27 mouse cellular contexts compared by ENCODE assay signal in genomic region chr6:39021909-39022308, GRCm38 (mm10).
DNase-seq lines count a peak whose midpoint lies in the region; ATAC-seq and TF ChIP-seq lines count a peak whose summit lies in the region.
"Had no signal": no experiment of that assay in that cellular context is flagged by ENCODE, and none has a peak within 500 bp of the region (broad histone marks: within the 10 kb centered on the region; RNA-seq: fewer than 3 reads in every experiment).

No protein-coding gene starts in this region.

- DNase-seq in heart, embryonic 10.5 days (ENCODE audit: low spot score), result no peak
- DNase-seq in heart, adult 9 months (ENCODE audit: low spot score in 2 of 2), result no peak
- DNase-seq in MEL (ENCODE audit: low read depth, low spot score), result peak; percentile 70
- no peak for DNase-seq in lung, adult 2 months
- no peak for DNase-seq in left cerebral cortex, adult 11 months (ENCODE audit: low spot score)
- DNase-seq in hindbrain, embryonic 10.5 days (ENCODE audit: low spot score), result no peak
- DNase-seq: adrenal gland, postnatal 36 days; cerebellum, adult 2 months; cerebellum, postnatal 14 days; gastrocnemius, postnatal 14 days; heart, postnatal 36 days; kidney, adult 18-20 months; kidney, postnatal 36 days; left cerebral cortex, postnatal 4 days; retina, postnatal 1 day; right cerebral cortex, postnatal 14 days; thymus, postnatal 25 days had no signal

- H3K4me3 ChIP-seq in heart, embryonic 10.5 days, result no peak overlapping the region
- no peak overlapping the region for H3K4me3 ChIP-seq in MEL (ENCODE audit: control insufficient read depth in 1 of 2, insufficient read depth in 1 of 2, low read depth in 2 of 2, low read length in 2 of 2)
- H3K4me3 ChIP-seq in liver, embryonic 15.5 days (replicated peaks), result no peak overlapping the region
- no peak overlapping the region for H3K4me3 ChIP-seq in stomach, embryonic 14.5 days (ENCODE audit: low read depth, low read length)
- no peak overlapping the region for H3K4me3 ChIP-seq in lung, adult 2 months (replicated peaks; ENCODE audit: extremely low read depth, low read depth, low read length)
- no peak overlapping the region for H3K4me3 ChIP-seq in hindbrain, embryonic 10.5 days
- H3K4me3 ChIP-seq: embryonic facial prominence, embryonic 10.5 days; embryonic facial prominence, embryonic 15.5 days; forebrain, embryonic 13.5 days; hindbrain, embryonic 15.5 days; layer of hippocampus, adult 2 months; lung, embryonic 15.5 days; midbrain, embryonic 12.5 days had no signal

- TF ChIP-seq RAD21 in MEL (IDR thresholded peaks at IDR 0.05; ENCODE audit: low read depth, low read length), result no peak

- no peaks in the 10 kb centered on the region for H3K79me2 ChIP-seq in MEL (ENCODE audit: control insufficient read depth, insufficient read depth, low read length, poor library complexity)

- peak overlapping the region; percentile 57 for H3K27ac ChIP-seq in heart, embryonic 10.5 days
- peak overlapping the region; percentile 55 for H3K27ac ChIP-seq in MEL (ENCODE audit: control insufficient read depth, low read depth, low read length)
- H3K27ac ChIP-seq in liver, embryonic 15.5 days (replicated peaks), result no peak overlapping the region
- H3K27ac ChIP-seq in stomach, embryonic 14.5 days (ENCODE audit: low read length), result no peak overlapping the region; the same call in 1 of the 2 replicates
- H3K27ac ChIP-seq in hindbrain, embryonic 10.5 days, result no peak overlapping the region
- H3K27ac ChIP-seq: embryonic facial prominence, embryonic 10.5 days; embryonic facial prominence, embryonic 15.5 days; forebrain, embryonic 13.5 days; layer of hippocampus, adult 2 months; lung, embryonic 15.5 days; midbrain, embryonic 12.5 days had no signal

- TF ChIP-seq EP300 in MEL (IDR thresholded peaks at IDR 0.05; ENCODE audit: low read depth in 1 of 2, low read length in 2 of 2), result peak; percentile 48 to 64; a peak in 3 of 4 replicates

- H3K9ac ChIP-seq in MEL (ENCODE audit: control insufficient read depth, low read depth, low read length, poor library complexity, severe bottlenecking), result no peak overlapping the region
- no peak overlapping the region for H3K9ac ChIP-seq in liver, embryonic 15.5 days
- H3K9ac ChIP-seq in stomach, embryonic 14.5 days (replicated peaks; ENCODE audit: low read depth, low read length), result no peak overlapping the region
- H3K9ac ChIP-seq: embryonic facial prominence, embryonic 15.5 days; forebrain, embryonic 13.5 days; hindbrain, embryonic 15.5 days; lung, embryonic 15.5 days; midbrain, embryonic 12.5 days had no signal

- no peaks in the 10 kb centered on the region for H3K9me3 ChIP-seq in heart, embryonic 10.5 days
- H3K9me3 ChIP-seq in MEL (replicated peaks; ENCODE audit: insufficient read depth, low read length), result no peaks in the 10 kb centered on the region
- no peaks in the 10 kb centered on the region for H3K9me3 ChIP-seq in liver, embryonic 15.5 days (replicated peaks)
- H3K9me3 ChIP-seq in stomach, embryonic 14.5 days (ENCODE audit: control insufficient read depth, low read depth, low read length), result no peaks in the 10 kb centered on the region
- H3K9me3 ChIP-seq in hindbrain, embryonic 10.5 days, result no peaks in the 10 kb centered on the region
- H3K9me3 ChIP-seq: embryonic facial prominence, embryonic 10.5 days; embryonic facial prominence, embryonic 15.5 days; forebrain, embryonic 13.5 days; hindbrain, embryonic 15.5 days; lung, embryonic 15.5 days; midbrain, embryonic 12.5 days had no signal

- no peaks in the 10 kb centered on the region for H3K27me3 ChIP-seq in heart, embryonic 10.5 days (ENCODE audit: insufficient read depth, poor library complexity, severe bottlenecking)
- no peaks in the 10 kb centered on the region for H3K27me3 ChIP-seq in MEL (ENCODE audit: control insufficient read depth in 1 of 2, insufficient read depth in 2 of 2, low read length in 2 of 2)
- H3K27me3 ChIP-seq in liver, embryonic 15.5 days, result no peaks in the 10 kb centered on the region
- no peaks in the 10 kb centered on the region for H3K27me3 ChIP-seq in stomach, embryonic 14.5 days (ENCODE audit: control insufficient read depth, insufficient read depth, low read length)
- no peaks in the 10 kb centered on the region for H3K27me3 ChIP-seq in hindbrain, embryonic 10.5 days (ENCODE audit: insufficient read depth, poor library complexity, severe bottlenecking)
- H3K27me3 ChIP-seq: embryonic facial prominence, embryonic 15.5 days; forebrain, embryonic 13.5 days; hindbrain, embryonic 15.5 days; lung, embryonic 15.5 days; midbrain, embryonic 12.5 days had no signal

- 0 out of 2 replicates have a peak, but pooled peaks have one; percentile 31 for ATAC-seq in liver, embryonic 15.5 days (ENCODE audit: insufficient read depth)
- ATAC-seq in stomach, embryonic 14.5 days (ENCODE audit: insufficient number of reproducible peaks, insufficient read depth, low FRiP score, low read depth), result 0 out of 2 replicates have a peak, but pooled peaks have one; percentile 33
- ATAC-seq: forebrain, embryonic 13.5 days had no signal

- no peak overlapping the region for H3K4me2 ChIP-seq in liver, embryonic 15.5 days
- H3K4me2 ChIP-seq in stomach, embryonic 14.5 days (replicated peaks; ENCODE audit: low read depth, low read length), result no peak overlapping the region
- H3K4me2 ChIP-seq: embryonic facial prominence, embryonic 15.5 days; forebrain, embryonic 13.5 days; heart, embryonic 11.5 days; hindbrain, embryonic 15.5 days; lung, embryonic 15.5 days; midbrain, embryonic 12.5 days had no signal

- no peaks in the 10 kb centered on the region for H3K36me3 ChIP-seq in heart, embryonic 10.5 days
- peaks cover 0 to 16% of the 10 kb centered on the region in 2 experiments; a peak in 2 of 4 replicates for H3K36me3 ChIP-seq in MEL (ENCODE audit: control insufficient read depth in 1 of 2, insufficient read depth in 2 of 2, low read length in 2 of 2)
- no peaks in the 10 kb centered on the region for H3K36me3 ChIP-seq in liver, embryonic 15.5 days (replicated peaks)
- no peaks in the 10 kb centered on the region for H3K36me3 ChIP-seq in stomach, embryonic 14.5 days (ENCODE audit: control insufficient read depth, insufficient read depth, low read length)
- no peaks in the 10 kb centered on the region for H3K36me3 ChIP-seq in hindbrain, embryonic 10.5 days
- H3K36me3 ChIP-seq: embryonic facial prominence, embryonic 10.5 days; embryonic facial prominence, embryonic 15.5 days; hindbrain, embryonic 15.5 days; lung, embryonic 15.5 days; midbrain, embryonic 12.5 days had no signal

- TF ChIP-seq POLR2A in MEL (IDR thresholded peaks at IDR 0.05; ENCODE audit: control insufficient read depth in 1 of 2, insufficient read depth in 1 of 2, low read depth in 1 of 2, low read length in 2 of 2, poor library complexity in 1 of 2), result no peak
- TF ChIP-seq POLR2A in lung, adult 2 months (IDR thresholded peaks at IDR 0.05; ENCODE audit: borderline replicate concordance, extremely low read depth, low read depth, low read length), result no peak

- H3K4me1 ChIP-seq in heart, embryonic 10.5 days, result peaks cover 51% of the 10 kb centered on the region
- H3K4me1 ChIP-seq in MEL (ENCODE audit: control insufficient read depth in 1 of 2, insufficient read depth in 2 of 2, low read length in 2 of 2), result peaks cover 6 to 18% of the 10 kb centered on the region in 2 experiments; a peak in 3 of 4 replicates
- H3K4me1 ChIP-seq in liver, embryonic 15.5 days (replicated peaks), result peaks cover 20% of the 10 kb centered on the region
- H3K4me1 ChIP-seq in stomach, embryonic 14.5 days (ENCODE audit: control insufficient read depth, insufficient read depth, low read length), result peaks cover 5% of the 10 kb centered on the region; the same call in 1 of the 2 replicates
- no peaks in the 10 kb centered on the region; the same call in 1 of the 2 replicates for H3K4me1 ChIP-seq in lung, adult 2 months (ENCODE audit: control insufficient read depth, insufficient read depth, low read length)
- H3K4me1 ChIP-seq in hindbrain, embryonic 10.5 days (replicated peaks), result no peaks in the 10 kb centered on the region
- H3K4me1 ChIP-seq: embryonic facial prominence, embryonic 15.5 days; hindbrain, embryonic 15.5 days; lung, embryonic 15.5 days had no signal

- 34% methylated on average over 1 of the region's 1 CpGs for WGBS in heart, embryonic 10.5 days
- WGBS in liver, embryonic 15.5 days (ENCODE audit: insufficient replicate concordance), result 5% methylated on average over 1 of the region's 1 CpGs
- WGBS in stomach, embryonic 14.5 days, result 66% methylated on average over 1 of the region's 1 CpGs
- WGBS in lung, adult 2 months, result 74% methylated on average over 1 of the region's 1 CpGs
- 82% methylated on average over 1 of the region's 1 CpGs for WGBS in hindbrain, embryonic 10.5 days

- no peak for TF ChIP-seq CTCF in MEL (IDR thresholded peaks at IDR 0.05 in 2 of 3, conservative IDR thresholded peaks at IDR 0.05 in 1 of 3; ENCODE audit: control insufficient read depth in 1 of 3, insufficient read depth in 1 of 3, low read depth in 2 of 3, low read length in 3 of 3, poor library complexity in 1 of 3, severe bottlenecking in 1 of 3)
- TF ChIP-seq CTCF in lung, adult 2 months (IDR thresholded peaks at IDR 0.05; ENCODE audit: insufficient read depth, low read length), result no peak

TF ChIP-seq in MEL, 35 proteins besides CTCF, POLR2A, EP300 and RAD21 (continues in another document):
- TF ChIP-seq ELF1 (IDR thresholded peaks at IDR 0.05; ENCODE audit: low read depth, low read length), result no peak
- no peak for TF ChIP-seq MYB (IDR thresholded peaks at IDR 0.05; ENCODE audit: low read depth, low read length)
- no peak for TF ChIP-seq SMC3 (IDR thresholded peaks at IDR 0.05; ENCODE audit: low read depth, low read length)
- TF ChIP-seq TBP (IDR thresholded peaks at IDR 0.05; ENCODE audit: low read depth, low read length), result no peak
- no peak for TF ChIP-seq ZNF384 (IDR thresholded peaks at IDR 0.05; ENCODE audit: low read depth, low read length)
- TF ChIP-seq CHD2 (IDR thresholded peaks at IDR 0.05; ENCODE audit: low read length), result no peak
- TF ChIP-seq TCF12 (IDR thresholded peaks at IDR 0.05; ENCODE audit: low read depth, low read length), result peak; percentile 56; the same call in 1 of the 2 replicates
- TF ChIP-seq ZMIZ1 (IDR thresholded peaks at IDR 0.05; ENCODE audit: low read depth, low read length), result no peak
- no peak for TF ChIP-seq NELFE (IDR thresholded peaks at IDR 0.05; ENCODE audit: low read depth, low read length)
- peak; percentile 72 for TF ChIP-seq TAL1 (IDR thresholded peaks at IDR 0.05; ENCODE audit: low read length)
- TF ChIP-seq ETS1 (IDR thresholded peaks at IDR 0.05; ENCODE audit: low read depth, low read length), result peak; percentile 8; the same call in 1 of the 2 replicates
- no peak for TF ChIP-seq RCOR1 (IDR thresholded peaks at IDR 0.05; ENCODE audit: low read depth, low read length)
- no peak for TF ChIP-seq MAFK (IDR thresholded peaks at IDR 0.05; ENCODE audit: borderline replicate concordance, low read depth, low read length)
- TF ChIP-seq HCFC1 (IDR thresholded peaks at IDR 0.05; ENCODE audit: low read depth, low read length), result no peak
- TF ChIP-seq GATA1 (IDR thresholded peaks at IDR 0.05; ENCODE audit: low read depth, low read length), result peak; percentile 82
- TF ChIP-seq MYC (IDR thresholded peaks at IDR 0.05; ENCODE audit: low read depth, low read length), result no peak
- TF ChIP-seq KAT2A (conservative IDR thresholded peaks at IDR 0.05; ENCODE audit: low read depth, low read length), result no peak

Comparison
In these comparisons a context has a peak if more than half of its experiments do, and no peak if none do; other contexts are left out.
1. H3K27ac ChIP-seq: peak in heart, embryonic 10.5 days (single experiment) and MEL (single experiment); none in liver, embryonic 15.5 days (single experiment), stomach, embryonic 14.5 days (single experiment) and hindbrain, embryonic 10.5 days (single experiment).